Mouse (Mus musculus) bone marrow macrophage, adult 2 months (primary cell): ENCODE measurements around the gene Pvalb.

Experiments used
- CTCF ChIP-seq: IDR thresholded peaks from 2 replicates; pipeline ENCODE4 v1.5.1; 2012; ENCODE audit warnings: low read depth, mild to moderate bottlenecking, low read length, moderate library complexity
- POLR2A ChIP-seq: IDR thresholded peaks from 2 replicates; pipeline ENCODE4 v1.6.1; 2012; ENCODE audit warnings: mild to moderate bottlenecking, low read depth, low read length, borderline replicate concordance

- TF ChIP-seq CTCF (no peak), POLR2A (no peak)
Measured at GRCm38 (mm10) chr15:78243774-78244173, 37.6 kb upstream of the Pvalb start.
